Comparison of ENCODE assay signal across 18 mouse cellular contexts in genomic region chr9:13601729-13602128, GRCm38 (mm10).
"Had no signal": no experiment of that assay in that cellular context is flagged by ENCODE, and none has a peak within 500 bp of the region (broad histone marks: within the 10 kb centered on the region; RNA-seq: fewer than 3 reads in every experiment).

No protein-coding gene starts in this region.

- H3K27ac ChIP-seq: liver, embryonic 13.5 days; liver, embryonic 15.5 days; lung, embryonic 15.5 days; macrophage; midbrain, embryonic 12.5 days; neural tube, embryonic 12.5 days; stomach, embryonic 15.5 days; stomach, postnatal 0 days had no signal

- H3K4me2 ChIP-seq: liver, embryonic 13.5 days; liver, embryonic 15.5 days; lung, embryonic 15.5 days; midbrain, embryonic 12.5 days; neural tube, embryonic 12.5 days; stomach, embryonic 15.5 days had no signal

- DNase-seq: liver, embryonic 13.5 days; liver, postnatal 0 days; lung, adult 2 months; lung, postnatal 14 days; lung, postnatal 36 days; right cerebral cortex, postnatal 14 days; thymus, adult 2 months; thymus, postnatal 25 days; thymus, postnatal 4 days had no signal

- H3K9me3 ChIP-seq: liver, embryonic 13.5 days; liver, embryonic 15.5 days; lung, embryonic 15.5 days; megakaryocyte, embryonic 14.5 days; midbrain, embryonic 12.5 days; neural tube, embryonic 12.5 days; stomach, embryonic 15.5 days had no signal

- H3K36me3 ChIP-seq: liver, embryonic 13.5 days; liver, embryonic 15.5 days; lung, embryonic 15.5 days; midbrain, embryonic 12.5 days; neural tube, embryonic 12.5 days; stomach, embryonic 15.5 days had no signal

- H3K4me1 ChIP-seq: liver, embryonic 15.5 days; lung, embryonic 15.5 days; megakaryocyte, embryonic 14.5 days; midbrain, embryonic 12.5 days; neural tube, embryonic 12.5 days; stomach, embryonic 15.5 days had no signal

- ATAC-seq: liver, postnatal 0 days; lung, postnatal 0 days had no signal

- H3K9ac ChIP-seq: liver, embryonic 13.5 days; liver, embryonic 15.5 days; liver, postnatal 0 days; lung, embryonic 15.5 days; midbrain, embryonic 12.5 days; neural tube, embryonic 12.5 days; stomach, embryonic 15.5 days had no signal

- H3K4me3 ChIP-seq: liver, embryonic 13.5 days; liver, embryonic 15.5 days; lung, embryonic 15.5 days; megakaryocyte, embryonic 14.5 days; midbrain, embryonic 12.5 days; neural tube, embryonic 12.5 days; stomach, embryonic 15.5 days had no signal

- H3K27me3 ChIP-seq: liver, embryonic 13.5 days; liver, embryonic 15.5 days; lung, embryonic 15.5 days; midbrain, embryonic 12.5 days; neural tube, embryonic 12.5 days; stomach, embryonic 15.5 days had no signal
